Mouse (Mus musculus) ES-Bruce4 (cell line): ENCODE measurements around the gene Arhgef17.

ENCODE experiments used
- CTCF ChIP-seq: IDR thresholded peaks from one replicate; pipeline ENCODE4 v1.8.1; 2011; ENCODE audit warnings: low read depth, low read length
- POLR2A ChIP-seq: IDR thresholded peaks from one replicate; pipeline ENCODE4 v1.8.1; 2011; ENCODE audit warnings: low read length; ENCODE audit not compliant: insufficient read depth

- TF ChIP-seq CTCF (no peak), POLR2A (no peak)
Measured at GRCm38 (mm10) chr7:100843866-100844265, 88.0 kb downstream of the Arhgef17 start.
